Mouse (Mus musculus) bone marrow, adult 2 months (tissue): ENCODE data around the gene Fam169b.

Source experiments
- CTCF ChIP-seq: fragments of 200-500 bp; IDR thresholded peaks from 2 replicates; pipeline ENCODE4 v1.5.1; 2011; ENCODE audit warnings: low read length, control low read depth; ENCODE audit not compliant: control insufficient read depth, insufficient read depth
- POLR2A ChIP-seq: fragments of 200-500 bp; IDR thresholded peaks from 2 replicates; pipeline ENCODE4 v1.6.1; 2011; ENCODE audit warnings: low read depth, mild to moderate bottlenecking, control low read depth, low read length, borderline replicate concordance; ENCODE audit not compliant: control insufficient read depth

DNA sequence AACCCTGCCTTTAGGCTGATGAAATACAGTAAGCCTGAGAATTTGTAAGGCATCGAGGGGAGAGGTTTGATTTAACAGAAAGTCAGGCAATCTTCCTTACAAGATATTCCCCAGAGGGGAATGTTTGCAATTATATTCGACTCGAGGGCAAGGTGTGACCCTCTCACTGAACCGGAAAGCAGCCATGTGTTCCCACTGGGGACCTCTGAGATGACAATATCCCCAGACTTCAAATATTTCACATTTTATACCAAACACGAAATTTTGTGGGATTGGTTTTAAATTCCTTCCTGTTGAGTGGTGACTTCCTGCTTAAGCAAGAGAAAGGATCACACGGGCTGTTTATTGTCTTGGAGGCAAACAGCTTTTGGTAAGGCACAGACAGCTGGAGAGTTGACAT, 6.9 kb upstream of the Fam169b start:
- TF ChIP-seq CTCF = no peak
- TF ChIP-seq POLR2A = no peak
